Mouse (Mus musculus): Measurements from ENCODE around the gene Npat. TPM values are rescaled to one million over a fixed set of nuclear protein-coding genes. Genes with fewer than 3 reads are reported as not detected.

Npat gene
- 32.5 and 34.6 TPM in 2 replicates for total RNA-seq (2017)

DNA sequence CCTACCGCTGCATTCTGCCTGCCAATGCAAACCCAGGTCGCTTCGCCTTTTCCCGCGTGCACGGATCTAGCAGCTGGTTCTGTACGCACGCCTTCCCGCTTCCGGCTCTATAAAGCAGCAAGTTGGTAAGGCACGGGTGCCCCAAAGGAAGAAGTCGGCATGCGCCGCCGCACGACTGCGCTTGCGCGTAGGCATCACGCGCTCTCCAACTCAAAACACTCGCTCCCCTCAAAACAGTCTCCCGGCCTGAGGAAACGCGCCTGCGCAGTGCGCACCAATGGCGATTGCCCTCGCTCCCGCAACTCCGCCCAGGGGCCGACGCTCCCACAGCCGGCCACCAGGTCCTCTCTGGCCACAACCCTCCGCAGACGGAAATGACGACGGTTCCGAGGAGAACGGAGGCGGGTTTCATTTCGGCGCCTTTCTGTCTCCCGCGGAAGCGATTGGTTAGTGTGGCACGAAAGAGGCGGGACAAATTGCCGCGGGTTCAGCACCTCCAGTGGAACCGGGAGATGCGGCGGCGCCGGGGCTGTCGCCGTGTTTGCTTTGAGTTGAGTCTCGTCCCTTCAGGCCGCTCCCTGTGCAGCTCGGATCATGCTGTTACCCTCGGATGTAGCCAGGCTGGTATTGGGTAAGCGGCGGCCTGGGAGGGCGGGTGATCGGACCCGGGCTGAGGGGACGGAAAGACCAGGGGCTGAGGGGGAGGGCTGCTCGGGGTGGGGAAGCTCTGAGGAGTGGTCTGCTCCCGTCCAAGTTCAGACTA lies at the start of gene Npat, which contains the start of gene Atm:
Npat (plus strand) TSS at position 490 of the 763 bp plus-strand sequence.
Atm (minus strand) TSS at position 183 of the 763 bp plus-strand sequence.
- peak; percentile 93 for ATAC-seq (replicated peaks; ENCODE audit: low read depth, poor library complexity, severe bottlenecking)

DNA sequence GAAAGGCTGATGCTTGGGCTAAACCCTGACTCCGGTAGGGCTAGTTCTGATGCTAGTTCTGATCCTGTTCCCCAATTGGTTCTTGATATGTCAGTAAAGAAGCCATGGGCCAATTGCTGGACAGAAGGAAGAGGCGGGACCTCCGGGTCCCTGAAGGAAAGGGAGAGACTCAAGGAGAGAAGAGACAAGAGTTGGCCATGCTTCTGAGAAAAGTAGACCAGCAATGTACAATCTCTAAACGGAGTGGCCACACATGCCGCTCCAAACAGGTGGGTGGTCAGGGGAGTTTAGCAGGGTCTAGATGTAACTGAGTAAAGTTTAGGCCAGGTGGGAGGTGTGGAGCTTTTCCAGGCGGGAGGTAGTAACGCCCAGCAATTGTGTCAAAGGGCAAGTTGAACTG lies 28.8 kb upstream of the Npat start:
- no peak for ATAC-seq (replicated peaks; ENCODE audit: low read depth, poor library complexity, severe bottlenecking)

DNA sequence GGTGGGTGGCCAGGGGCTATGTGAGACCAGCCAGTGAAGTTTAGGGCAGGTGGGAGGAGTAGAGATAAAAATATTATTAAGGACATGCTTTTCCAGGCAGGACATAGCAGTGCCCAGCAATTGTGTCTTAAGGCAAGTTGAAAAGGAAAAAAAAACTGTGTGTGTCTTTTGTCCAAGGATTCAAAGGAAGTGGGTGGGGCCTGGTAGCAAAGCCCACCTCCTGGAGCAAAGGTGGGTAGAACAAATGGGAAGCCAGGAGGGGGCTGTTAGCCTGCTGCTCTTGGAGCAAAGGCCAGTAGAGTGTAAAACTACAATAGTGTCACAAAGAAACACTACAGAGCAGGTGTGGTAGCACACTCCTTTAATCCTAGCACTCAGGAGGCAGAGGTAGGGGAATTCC lies 22.8 kb upstream of the Npat start:
- ATAC-seq (replicated peaks; ENCODE audit: low read depth, poor library complexity, severe bottlenecking): no peak

DNA sequence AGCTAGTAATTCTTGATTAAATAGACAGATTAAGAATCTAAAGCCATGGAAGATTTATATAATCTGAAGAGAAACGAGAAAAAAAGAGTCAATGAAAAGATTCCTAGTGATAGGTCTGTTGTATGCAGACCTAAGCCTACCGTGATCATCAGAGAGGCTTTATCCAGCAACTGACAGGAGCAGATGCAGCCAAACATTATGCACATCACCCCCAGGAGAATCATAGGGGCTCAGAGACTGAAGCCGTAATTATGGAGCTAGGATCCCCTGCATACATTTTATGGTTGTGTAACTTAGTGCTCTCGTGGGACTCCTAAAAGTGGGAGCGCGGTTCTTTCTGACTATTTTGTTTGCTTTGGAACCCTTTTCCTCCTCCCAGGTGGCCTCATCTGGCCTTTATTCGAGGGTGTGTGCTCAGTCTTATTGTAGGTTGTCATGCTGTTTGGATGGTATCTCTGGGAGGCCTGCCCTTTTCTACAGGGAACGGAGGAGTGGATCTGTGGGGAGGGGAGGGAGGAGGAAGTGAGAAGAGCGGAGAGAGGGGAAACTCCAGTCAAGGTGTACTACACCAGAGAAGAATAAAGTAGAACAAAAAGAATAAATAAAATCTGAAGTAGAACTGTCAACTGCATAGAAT lies 19.4 kb upstream of the Npat start:
- ATAC-seq (replicated peaks; ENCODE audit: low read depth, poor library complexity, severe bottlenecking): no peak

DNA sequence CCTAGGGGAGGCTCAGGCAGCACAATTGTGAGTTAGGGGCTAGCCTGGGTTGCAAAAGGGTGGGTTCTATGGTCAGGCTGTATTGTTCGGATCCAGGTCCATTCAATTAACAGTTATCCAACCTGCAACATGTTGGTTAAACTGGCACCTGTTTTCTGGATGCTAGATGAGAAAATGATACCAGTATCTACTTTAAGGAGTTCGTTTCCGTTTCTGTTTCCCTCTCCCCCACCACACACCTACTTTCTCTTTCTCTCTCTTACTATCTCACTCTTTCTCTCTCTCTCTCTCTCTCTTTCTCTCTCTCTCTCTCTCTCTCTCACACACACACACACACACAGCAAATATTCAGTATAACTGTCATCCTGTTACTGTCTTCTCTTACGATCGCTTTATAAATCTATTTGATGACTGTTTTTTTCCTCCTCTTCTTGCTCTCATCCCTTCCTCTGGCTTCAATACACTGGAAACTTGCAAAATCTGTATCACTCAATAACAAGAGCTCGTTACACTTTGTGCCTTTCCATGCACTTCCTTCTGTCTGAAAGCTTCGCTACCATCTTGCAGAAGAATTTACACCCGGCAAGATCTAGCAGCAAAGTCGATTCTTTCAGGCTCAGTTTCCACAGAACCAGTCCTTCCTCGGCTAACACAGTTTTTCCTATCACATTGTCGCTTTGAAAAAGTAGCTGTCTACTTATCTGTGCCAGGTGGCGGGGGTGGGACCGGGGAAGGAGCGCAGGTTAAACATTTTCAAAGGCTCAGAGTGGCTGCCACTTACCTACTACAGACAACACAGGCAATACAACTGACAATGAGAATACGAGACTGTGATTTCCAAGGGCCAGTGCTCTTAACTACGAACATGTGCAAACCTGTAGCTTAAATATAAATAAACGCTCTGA lies 1.2 kb upstream of the Npat start:
- no peak for ATAC-seq (replicated peaks; ENCODE audit: low read depth, poor library complexity, severe bottlenecking)

DNA sequence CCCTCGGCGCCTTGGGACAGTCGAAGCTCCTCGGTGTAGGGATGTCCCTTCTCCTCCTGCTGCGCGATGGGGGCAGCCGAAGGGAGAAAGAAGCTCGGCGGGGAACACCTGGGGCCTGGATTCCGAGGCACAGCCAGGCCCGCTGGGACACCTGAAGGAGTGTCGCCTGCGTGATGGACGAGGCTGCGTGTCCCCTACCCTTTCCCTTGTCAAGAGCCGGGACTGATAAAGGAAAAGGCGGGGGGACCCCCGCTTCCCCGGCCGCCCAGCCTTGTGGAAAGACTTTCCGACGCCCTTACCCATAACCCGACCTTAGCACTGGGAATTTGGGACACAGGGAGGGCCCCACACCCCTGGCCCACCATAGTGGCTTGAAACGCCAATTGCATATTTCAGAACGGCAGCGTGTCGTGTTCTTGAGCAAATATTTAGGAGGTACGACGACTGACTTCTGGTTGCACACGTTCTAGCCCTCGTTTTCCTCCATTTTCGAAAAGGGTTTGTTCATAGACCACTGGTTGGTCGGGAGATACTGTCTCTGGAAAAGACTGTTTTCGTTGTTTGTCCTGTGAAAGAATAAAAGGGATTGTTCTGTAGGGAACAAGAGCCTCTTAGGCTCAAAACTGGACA lies 604 bp downstream of the Npat start:
- no peak for ATAC-seq (replicated peaks; ENCODE audit: low read depth, poor library complexity, severe bottlenecking)

DNA sequence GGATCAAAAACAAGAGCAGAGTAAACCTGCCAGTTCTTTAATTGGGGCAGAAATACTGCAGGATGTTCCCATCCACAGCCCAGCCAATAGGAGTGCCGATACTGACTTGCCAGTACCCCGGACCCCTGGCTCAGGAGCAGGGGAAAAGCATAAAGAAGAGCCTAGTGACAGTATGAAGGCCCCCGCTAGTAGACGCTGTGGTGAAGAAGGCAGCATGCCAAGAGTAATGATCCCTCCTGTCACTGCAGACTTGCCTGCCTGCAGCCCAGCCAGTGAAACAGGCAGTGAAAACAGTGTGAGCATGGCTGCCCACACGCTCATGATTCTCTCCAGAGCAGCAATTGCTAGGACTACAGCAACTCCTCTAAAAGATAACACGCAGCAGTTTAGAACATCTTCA lies 33.8 kb downstream of the Npat start:
- no peak for ATAC-seq (replicated peaks; ENCODE audit: low read depth, poor library complexity, severe bottlenecking)

DNA sequence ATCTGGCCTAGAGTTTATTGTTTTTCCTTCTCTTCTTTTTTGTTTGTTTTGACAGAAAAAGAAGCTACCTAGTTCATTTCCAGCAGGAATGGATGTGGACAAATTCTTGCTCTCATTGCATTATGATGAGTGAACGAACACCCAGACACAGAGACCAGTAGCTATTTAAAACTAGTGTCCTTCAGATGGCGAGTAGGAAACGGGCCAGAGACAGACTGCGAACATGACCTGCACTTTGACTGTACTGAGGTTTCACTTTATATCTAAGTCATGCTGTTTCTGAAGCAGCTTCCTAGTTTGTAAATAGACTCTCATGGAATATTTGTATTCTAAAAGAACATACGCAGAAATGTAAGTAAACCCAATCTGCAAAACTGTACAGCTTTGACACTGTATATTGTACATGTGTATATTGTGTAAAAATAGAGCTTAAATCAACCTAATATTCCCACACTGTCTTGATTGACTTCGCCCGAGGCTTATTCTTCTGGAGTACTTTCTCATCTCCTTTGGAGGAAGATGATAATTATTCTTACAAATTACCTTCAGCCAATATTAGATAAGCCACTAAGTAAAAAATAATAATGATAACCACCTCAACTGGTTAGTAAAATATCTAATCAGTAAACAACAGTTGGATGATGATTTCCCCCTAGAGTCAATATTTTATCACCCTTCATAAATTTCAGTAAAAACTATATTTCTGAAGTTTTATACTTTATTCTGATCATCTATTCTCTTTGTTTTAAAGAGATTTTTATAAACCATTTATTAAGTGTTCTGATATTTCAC lies 35.9 kb downstream of the Npat start:
- ATAC-seq (replicated peaks; ENCODE audit: low read depth, poor library complexity, severe bottlenecking): no peak

DNA sequence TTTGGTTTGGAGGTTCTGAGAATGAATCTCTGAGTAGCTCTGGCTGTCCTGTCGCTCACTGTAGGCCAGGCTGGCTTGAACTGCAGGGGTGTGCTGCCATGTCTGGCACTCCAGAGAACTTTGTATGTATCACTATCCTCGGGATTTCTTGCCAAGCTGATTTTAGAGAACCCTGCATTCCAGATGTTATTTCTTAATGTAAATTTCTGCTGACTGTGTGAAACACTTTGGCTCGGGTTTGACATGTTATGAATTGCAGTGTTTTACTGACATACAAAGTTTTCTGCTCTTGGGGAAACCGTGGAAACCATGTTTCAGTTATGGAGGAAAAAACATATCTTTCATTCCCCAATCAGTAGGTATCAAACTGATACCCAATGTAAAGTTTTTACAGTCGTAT lies 38.9 kb downstream of the Npat start:
- ATAC-seq (replicated peaks; ENCODE audit: low read depth, poor library complexity, severe bottlenecking): no peak

DNA sequence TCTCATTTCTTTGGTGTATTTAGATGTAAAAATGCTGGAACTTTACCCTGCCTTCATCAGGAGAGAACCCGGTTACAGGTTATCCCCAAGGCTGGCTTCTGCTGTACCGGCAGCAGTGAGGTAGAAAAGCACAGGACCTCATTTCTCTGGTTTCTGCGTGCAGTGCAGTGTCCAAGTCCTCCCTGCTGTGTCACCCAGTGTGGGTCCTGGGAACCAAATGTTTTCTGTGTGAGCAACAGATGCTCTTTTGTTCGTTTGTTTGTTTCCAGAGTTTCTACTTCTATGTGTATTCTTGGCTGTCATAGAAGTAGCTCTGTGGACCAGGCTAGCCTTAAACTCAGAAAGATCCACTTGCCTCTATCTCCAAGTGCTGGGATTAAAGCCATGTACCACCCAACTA lies 45.0 kb downstream of the Npat start:
- ATAC-seq (replicated peaks; ENCODE audit: low read depth, poor library complexity, severe bottlenecking): no peak

DNA sequence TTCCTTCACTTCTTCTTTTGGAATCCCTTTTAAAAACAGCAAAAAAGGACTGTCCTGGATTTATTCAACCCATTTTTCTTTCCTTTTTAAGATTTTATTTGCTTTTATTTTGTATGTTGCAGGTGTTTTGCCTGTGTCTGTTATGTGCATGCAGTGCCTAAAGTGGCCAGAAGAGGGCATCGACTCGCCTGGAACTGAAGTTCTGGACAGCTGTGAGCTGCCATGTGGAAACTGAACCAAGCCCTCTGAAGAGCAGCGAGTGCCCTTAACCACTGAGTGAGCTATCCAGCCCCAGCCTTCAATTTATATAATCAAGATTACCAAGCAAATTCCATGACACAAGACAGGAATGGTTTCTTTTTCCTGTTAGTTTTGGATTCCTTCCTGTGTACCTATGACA lies 57.9 kb downstream of the Npat start:
- peak; percentile 93 for ATAC-seq (replicated peaks; ENCODE audit: low read depth, poor library complexity, severe bottlenecking)

DNA sequence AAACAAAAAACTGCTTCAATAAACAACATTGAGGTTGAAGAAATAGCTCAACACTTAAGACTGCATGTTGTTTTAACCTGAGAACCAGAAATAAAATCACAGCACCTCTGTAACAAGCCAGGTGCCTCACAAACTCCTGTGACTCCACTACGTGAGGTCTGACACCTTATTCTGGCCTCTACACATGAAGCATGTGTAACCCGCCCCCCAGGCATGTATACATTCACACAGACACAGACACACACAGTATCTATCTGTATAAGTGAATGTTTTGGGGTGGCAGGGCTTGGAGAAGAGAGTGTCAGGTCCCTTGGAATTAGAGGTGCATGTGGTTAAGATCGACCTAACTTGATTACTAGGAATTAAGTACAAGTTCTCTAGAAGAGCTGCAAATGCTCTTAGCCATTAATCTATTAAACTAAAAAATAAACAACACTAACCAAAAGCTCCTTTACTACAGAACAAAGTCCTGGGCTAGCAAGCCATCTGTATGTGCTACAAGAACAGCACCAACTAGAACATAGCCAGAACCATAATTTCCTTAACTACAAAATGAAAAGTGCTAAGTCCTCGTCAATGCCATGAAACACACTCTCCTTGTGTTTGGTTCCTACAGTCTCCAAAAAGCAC lies 60.2 kb downstream of the Npat start:
- ATAC-seq (replicated peaks; ENCODE audit: low read depth, poor library complexity, severe bottlenecking): no peak

DNA sequence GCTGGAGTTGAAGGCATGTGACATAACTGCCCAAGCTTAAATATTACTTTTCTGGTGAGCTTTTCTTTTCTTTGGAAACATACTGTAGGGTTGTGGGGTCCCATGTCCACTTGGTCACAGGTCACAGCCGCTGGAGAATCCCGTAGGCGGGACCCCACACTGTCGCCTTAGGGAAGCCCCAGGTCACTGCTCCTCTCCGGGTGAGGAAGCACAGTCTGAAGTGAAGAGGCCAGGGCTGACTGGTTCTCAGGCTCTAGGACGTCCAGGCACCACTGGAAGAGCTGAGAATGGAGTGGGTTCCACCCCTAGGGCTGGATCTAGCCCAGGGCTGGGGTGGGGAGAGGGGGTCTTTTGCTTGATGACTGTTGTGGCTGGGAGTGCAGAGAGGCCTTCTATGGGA lies 61.8 kb downstream of the Npat start:
- ATAC-seq (replicated peaks; ENCODE audit: low read depth, poor library complexity, severe bottlenecking): no peak

DNA sequence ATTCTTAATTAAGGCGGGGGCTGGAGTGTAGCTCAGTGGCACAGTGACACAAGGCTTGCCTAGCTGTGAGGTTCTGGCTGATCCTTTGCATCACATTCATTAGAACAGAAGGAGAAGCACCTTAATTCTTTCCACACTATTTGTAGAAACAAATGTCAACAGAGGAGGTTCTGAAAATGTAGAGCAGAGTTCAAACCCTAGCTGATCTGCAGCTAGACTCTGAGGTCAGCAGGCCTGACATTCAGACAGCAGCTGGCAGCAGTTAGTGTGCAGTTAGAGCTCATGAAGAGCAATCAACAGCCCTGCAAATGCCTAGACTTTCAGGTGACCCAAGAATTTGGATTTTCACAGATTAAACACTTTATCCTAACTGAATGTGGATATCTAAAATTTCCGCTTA lies 64.7 kb downstream of the Npat start:
- no peak for ATAC-seq (replicated peaks; ENCODE audit: low read depth, poor library complexity, severe bottlenecking)

DNA sequence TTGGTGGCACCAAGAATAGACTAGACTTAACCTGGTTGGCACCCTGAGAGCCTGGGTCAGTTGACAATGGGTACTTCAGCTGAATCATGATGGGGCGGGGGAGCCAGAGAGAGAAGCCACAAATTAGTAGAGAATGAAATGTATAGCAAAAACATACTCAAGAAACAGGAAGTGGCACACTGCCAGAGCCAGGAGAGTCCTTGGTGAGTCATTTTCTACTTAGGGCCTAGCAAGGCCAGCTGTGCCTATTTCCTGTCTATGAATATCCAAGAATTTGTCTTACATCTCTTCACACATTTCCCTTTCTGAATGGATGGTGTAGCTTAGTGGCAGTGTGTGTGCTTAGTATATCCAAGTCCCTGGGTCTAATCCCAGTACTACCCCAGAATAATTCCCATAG lies 66.5 kb downstream of the Npat start:
- peak; percentile 87 for ATAC-seq (replicated peaks; ENCODE audit: low read depth, poor library complexity, severe bottlenecking)

DNA sequence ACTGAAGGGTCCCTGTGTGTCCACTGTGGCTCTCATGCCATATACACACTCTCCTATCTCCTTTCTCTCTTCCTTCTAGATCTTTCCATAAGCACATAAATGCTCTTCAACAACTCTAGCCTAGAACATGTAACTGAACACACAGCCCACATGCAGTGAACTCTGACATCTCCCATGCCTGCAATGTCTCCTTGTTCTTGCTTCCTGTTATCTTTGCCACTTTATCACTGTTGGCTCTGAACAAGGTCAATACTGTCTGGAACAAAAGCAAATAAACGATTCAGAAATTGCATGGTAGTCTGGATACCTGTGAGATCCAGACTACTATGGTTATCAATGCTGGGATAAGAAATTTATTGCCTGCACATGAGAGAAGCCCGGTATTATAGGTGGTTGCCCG lies 67.0 kb downstream of the Npat start:
- no peak for ATAC-seq (replicated peaks; ENCODE audit: low read depth, poor library complexity, severe bottlenecking)

DNA sequence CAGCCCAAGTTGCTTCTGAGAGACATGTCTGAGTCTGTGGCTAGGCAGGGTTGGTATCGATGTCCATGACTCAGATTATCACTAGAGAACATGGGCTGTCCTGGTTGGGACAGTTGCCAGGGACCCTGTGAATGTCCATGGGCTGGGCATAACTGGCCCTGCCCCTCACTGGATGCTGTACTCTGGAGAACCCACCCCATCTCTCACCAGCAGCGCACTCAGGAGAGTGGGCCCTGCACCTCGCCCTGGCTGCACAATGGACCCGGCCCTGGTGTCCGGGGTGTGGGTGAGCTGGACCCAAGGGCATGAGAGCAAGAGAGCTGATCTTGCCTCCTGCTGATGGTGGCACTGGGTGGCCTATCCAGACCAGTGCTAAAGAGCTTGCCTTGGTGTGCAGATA lies 68.1 kb downstream of the Npat start:
- ATAC-seq (replicated peaks; ENCODE audit: low read depth, poor library complexity, severe bottlenecking): no peak

DNA sequence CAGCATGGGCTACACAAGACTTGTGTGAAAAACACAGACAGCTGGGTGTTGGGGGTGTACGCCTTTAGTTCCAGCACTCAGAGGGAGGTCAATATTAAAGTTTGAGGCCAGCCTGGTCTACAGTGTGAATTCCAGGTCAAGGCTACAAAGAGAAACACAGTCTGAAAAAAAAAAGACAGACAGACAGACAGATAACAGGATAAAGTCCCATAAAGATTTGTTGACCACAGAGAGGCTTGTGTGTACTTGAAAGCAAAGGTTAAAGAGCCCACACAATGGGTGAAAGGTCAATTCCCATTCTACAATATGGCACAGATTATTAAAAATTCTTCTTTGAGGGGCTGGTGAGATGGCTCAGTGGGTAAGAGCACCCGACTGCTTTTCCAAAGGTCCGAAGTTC lies 70.3 kb downstream of the Npat start:
- ATAC-seq (replicated peaks; ENCODE audit: low read depth, poor library complexity, severe bottlenecking): no peak

DNA sequence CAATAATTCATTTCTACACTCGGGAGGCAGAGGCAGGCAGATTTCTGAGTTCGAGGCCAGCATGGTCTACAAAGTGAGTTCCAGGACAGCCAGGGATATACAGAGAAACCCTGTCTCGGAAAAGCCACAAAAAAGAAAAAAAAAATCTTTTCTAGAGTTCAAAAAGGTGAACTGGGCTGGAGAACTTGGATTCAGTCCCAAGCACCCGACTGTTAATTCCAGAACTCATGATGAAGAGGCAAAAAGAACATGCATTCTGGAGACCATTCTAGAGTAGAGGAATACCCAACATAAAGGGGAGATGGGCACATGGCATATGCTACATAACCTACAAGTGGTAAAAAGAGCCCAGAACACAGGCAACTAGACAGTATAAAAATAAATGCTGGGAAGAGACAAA lies 71.0 kb downstream of the Npat start:
- no peak for ATAC-seq (replicated peaks; ENCODE audit: low read depth, poor library complexity, severe bottlenecking)

Data from common myeloid progenitor, adult 5-6 weeks (primary cell).